Mouse (Mus musculus) retina, postnatal 7 days (tissue): Measurements from ENCODE around the gene Trappc6a.

Experiments used
- DNase-seq: peaks from one replicate; pipeline ENCODE4 v3.0.0-alpha.2; 2012; ENCODE audit warnings: low read depth, low spot score

Trappc6a gene

GRCm38 (mm10) chr7:19508150-19508923 is at the start of gene Trappc6a, which contains the start of gene Bloc1s3:
TSS of gene Trappc6a (plus strand) at chr7:19508395.
TSS of gene Bloc1s3 (minus strand) at chr7:19508367.
- DNase-seq, result peak; percentile 90

- DNase-seq, result peak; percentile 67
Observed at GRCm38 (mm10) chr7:19458591-19459111, 49.5 kb upstream of the Trappc6a start, which contains the start of gene Mark4. TSS of gene Mark4 (minus strand) at chr7:19458821.

- DNase-seq, result no peak
Observed at GRCm38 (mm10) chr7:19459144-19459870, 48.9 kb upstream of the Trappc6a start.

DNA sequence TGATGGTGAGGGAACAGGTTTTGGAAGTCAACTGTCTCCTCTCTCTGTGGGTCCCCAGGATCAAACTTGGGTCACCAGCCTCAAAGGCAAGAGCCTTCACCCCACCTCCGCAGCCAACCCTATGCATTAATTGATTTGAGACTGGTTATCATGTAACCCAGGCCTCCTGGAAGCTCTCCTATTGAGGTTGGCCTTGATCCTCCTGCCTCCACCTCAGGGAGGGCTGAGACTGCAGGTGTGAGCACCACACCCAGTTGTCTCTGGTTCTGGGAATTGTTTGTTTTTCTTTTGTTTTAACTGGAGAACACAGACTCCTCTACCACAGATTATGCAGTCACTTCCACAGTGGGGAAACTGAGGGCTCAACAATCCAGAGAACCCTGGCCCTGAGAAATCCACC is 47.7 kb upstream of the Trappc6a start:
- no peak for DNase-seq

- DNase-seq, result peak; percentile 69
Observed at GRCm38 (mm10) chr7:19461488-19461887, 46.7 kb upstream of the Trappc6a start.

DNA sequence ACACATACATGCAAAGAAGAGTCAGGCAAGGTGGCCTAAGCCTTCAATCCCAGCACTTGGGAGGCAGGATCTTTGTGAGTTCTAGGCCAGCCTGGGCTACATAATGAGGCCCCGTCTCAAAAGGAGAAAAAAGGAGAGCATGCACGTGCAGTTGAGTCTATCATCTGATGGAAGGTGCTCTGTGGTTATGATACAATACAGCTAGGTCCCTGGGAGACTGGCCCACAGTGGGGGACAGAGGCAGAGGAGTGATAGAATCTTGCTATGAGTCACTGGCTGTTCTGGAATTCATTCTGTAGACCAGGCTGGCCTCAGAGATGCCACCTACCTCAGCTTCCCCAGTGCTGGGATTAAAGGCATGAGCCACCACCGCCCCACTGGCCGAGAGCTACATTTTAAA is 45.8 kb upstream of the Trappc6a start:
- DNase-seq, result no peak

DNA sequence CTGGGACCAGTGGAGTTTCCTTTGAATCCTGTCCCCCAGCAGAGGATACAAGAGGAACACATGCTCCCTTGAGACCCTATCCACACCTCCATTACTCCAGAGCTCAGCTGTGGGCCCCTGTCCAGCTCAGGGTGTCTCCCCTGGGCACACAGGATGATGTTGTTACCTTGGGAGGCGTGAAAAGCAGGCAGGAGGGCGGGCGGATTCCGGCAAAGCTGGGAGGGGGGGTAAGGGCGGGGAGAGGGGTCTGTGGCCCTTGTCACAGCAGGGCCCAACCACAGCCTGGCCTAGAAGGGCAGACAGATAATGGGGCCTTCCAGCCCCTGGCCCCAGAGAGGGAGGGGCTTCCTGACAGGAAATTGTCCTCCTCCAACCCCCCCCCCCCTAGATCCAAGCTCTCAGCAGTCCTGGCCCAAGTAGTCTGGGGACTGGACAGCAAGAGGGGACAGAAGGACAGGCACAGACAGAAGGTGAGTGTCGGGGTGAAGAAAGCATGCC is 45.3 kb upstream of the Trappc6a start, which contains the start of gene Exoc3l2:
Exoc3l2 (plus strand) TSS at position 448 of the 498 bp plus-strand sequence.
- DNase-seq, result no peak

GRCm38 (mm10) chr7:19464367-19465307 is 43.6 kb upstream of the Trappc6a start:
- no peak for DNase-seq

- DNase-seq, result no peak
Observed at GRCm38 (mm10) chr7:19466602-19467145, 41.5 kb upstream of the Trappc6a start.

GRCm38 (mm10) chr7:19467638-19468037 is 40.6 kb upstream of the Trappc6a start:
- no peak for DNase-seq

- DNase-seq, result no peak
Observed at GRCm38 (mm10) chr7:19468279-19468678, 39.9 kb upstream of the Trappc6a start.

GRCm38 (mm10) chr7:19469404-19469803 is 38.8 kb upstream of the Trappc6a start:
- no peak for DNase-seq

DNA sequence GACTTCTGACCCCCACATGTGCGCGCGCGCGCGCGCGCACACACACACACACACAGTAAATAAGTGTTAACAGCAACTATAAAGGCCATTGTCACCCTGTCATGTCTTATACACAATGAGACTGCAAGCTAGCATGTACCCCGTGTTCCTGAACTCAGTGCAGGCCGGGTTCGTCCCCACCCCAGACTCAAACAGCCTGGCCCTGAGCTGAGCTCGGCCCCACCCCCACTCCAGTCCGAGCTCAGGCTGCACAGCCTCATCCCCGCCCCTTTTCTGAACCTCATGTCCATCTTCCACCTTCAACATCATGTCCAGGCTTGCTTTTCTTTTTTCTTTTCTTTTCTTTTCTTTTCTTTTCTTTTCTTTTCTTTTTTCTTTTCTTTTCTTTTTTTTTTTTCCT is 37.9 kb upstream of the Trappc6a start:
- DNase-seq, result no peak

DNA sequence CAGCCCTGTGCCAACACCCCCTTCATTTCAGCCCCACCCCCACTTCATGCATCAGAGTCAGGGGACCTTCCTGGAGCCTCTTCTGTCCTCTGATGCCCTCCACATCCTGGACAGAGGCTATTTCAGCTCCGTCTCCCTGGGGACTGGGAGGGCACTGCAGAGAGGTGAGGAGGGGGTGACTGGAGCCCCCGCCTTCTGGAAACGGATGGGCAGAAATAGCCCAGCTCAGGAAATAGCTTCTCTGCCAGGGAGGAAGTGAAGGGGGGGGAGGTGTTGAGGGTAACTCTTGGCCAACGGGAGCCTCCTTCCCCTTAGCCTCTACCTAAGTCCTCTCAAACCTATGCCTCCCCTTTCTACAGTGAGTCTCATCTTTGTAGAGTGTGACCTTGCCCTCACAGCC is 35.8 kb upstream of the Trappc6a start:
- DNase-seq, result no peak

DNA sequence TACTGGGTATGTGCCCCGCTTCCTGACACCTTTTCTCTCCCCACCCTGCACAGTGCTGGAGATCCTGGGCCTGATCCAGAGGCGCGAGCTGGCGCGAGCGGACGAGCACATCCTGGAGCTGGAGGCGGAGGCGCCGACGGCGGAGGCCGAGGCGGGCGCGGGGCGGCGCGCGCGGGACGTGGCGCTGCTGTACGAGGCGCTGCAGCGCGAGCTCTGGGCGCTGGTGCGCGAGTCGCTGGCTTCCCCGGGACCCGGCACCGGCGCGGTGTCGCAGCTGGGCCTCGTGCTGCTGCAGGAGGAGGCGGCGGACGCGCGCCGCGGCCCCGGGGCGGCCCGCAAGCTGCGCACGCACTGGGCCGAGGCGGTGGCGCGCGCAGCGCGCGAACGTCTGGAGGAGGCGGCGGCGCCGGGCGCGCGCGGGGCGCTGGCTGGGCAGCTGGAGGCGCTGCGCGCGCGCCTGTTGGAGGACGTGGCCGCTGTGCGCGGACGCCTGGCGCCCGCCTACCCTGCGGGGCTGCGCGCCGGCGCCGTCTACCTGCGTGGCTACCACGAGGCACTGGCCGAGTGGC is 34.2 kb upstream of the Trappc6a start:
- DNase-seq, result peak; percentile 66

- no peak for DNase-seq
Observed at GRCm38 (mm10) chr7:19477084-19477483, 31.1 kb upstream of the Trappc6a start.

GRCm38 (mm10) chr7:19477624-19478384 is 30.4 kb upstream of the Trappc6a start:
- DNase-seq, result no peak

- no peak for DNase-seq
Observed at GRCm38 (mm10) chr7:19483281-19483680, 24.9 kb upstream of the Trappc6a start.

GRCm38 (mm10) chr7:19485488-19485887 is 22.7 kb upstream of the Trappc6a start:
- no peak for DNase-seq

DNA sequence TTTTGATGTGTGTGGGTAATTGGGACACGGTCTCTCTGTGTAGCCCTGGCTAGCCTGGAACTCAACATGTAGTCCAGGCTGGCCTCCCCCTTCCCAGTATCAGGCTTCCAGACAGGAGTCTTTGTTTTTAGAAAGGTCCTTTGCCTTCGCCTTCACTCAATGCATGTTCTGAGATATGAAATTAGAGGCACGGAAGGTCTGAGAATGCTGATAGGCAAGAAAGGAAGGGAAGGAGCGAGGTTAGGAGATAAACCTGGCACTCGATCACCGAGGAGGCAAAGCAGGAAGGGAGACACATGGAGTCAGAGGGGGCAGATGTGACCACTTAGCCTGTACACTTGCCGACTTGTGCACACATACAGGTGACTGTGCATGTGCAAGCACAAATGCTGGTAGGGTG is 21.6 kb upstream of the Trappc6a start:
- DNase-seq, result no peak
